Mouse (Mus musculus) olfactory bulb, adult 2 months (tissue): ENCODE results near the gene Myl12a. TPM values are rescaled to one million over a fixed set of nuclear protein-coding genes. Genes with fewer than 3 reads are reported as not detected.

Source experiments
- H3K27ac ChIP-seq: fragments of 200-500 bp; 2 replicates; pipeline ENCODE4 v1.5.1; 2012; ENCODE audit warnings: low read depth, low read length; ENCODE audit not compliant: insufficient read depth
- H3K4me1 ChIP-seq: fragments of 200-500 bp; 2 replicates; pipeline ENCODE4 v1.6.1; 2012; ENCODE audit warnings: low read length; ENCODE audit not compliant: control insufficient read depth, insufficient read depth
- H3K4me3 ChIP-seq: fragments of 200-500 bp; 2 replicates; pipeline ENCODE4 v1.5.1; 2012; ENCODE audit warnings: mild to moderate bottlenecking, low read depth, low read length, moderate library complexity; ENCODE audit not compliant: insufficient read depth
- CTCF ChIP-seq: fragments of 200-500 bp; IDR thresholded peaks from 2 replicates; pipeline ENCODE4 v1.5.1; 2012; ENCODE audit warnings: low read depth, mild to moderate bottlenecking, low read length, moderate library complexity; ENCODE audit not compliant: insufficient read depth
- POLR2A ChIP-seq: fragments of 200-500 bp; IDR thresholded peaks from 2 replicates; pipeline ENCODE4 v1.6.1; 2012; ENCODE audit warnings: mild to moderate bottlenecking, low read depth, low read length, moderate library complexity; ENCODE audit not compliant: insufficient read depth
- whole genome bisulfite sequencing: fragments of 180-500 bp; shearing (Covaris S2); methylation state at CpG from one replicate; pipeline ENCODE4 v1.1.7; 2018; 5-methylcytosine and 5-hydroxymethylcytosine counted together
- polyA plus RNA-seq: library from polyadenylated mRNA; stranded (reverse); fragments of >200 nt; gene quantifications from 2 replicates; pipeline ENCODE4 v1.2.4, GENCODE M21; 2012; ENCODE audit warnings: low replicate concordance; ENCODE audit not compliant: missing spikeins, insufficient read depth, insufficient read length

Myl12a gene
- polyA plus RNA-seq, 1 experiment, result not detected

DNA sequence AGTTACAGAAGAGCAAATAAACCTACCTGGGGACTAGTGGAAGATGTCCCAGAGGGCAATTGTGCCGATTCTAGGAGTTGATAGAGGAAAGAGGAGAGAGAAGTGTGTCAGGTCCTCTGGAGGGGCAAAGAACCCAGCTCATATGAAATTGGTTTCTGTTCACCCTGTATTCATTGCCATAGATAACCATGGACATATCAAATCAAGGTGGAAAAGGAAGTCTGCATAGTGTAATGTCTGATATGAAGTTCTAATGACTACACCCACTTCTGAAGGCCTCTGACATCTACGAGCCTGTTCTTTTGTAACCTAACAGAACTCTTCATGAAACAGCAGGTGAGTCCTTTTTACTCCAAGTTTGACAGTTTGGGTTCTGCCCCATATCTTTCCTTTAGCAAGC, 1.0 kb upstream of the Myl12a start:
- Histone ChIP-seq H3K27ac (no peak overlapping the region), H3K4me1 (peaks cover 5% of the 10 kb centered on the region; the same call in 1 of the 2 replicates), H3K4me3 (no peak overlapping the region)
- TF ChIP-seq POLR2A (no peak), CTCF (no peak)
- 91% methylated on average over 2 of the region's 2 CpGs for WGBS

DNA sequence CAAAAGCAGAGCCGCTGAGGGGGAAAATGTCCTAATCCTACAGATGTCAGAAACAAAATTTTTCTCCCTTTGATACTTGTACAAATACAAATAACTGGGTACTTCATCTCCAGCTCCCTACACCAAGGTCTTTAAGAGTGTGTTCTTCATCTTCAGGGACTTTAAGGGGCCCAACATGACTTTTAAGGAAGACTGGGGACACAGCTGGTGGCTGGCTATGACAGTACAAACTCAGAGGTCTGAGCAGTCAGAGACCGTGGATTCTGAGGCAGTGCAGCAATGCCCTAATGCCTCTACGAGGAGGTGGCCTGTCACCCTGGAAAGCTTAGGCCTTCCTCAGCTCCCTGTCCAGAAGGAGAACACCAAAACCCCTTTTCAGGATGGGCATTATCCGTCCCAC, 434 bp upstream of the Myl12a start:
- 55% methylated on average over 4 of the region's 4 CpGs for WGBS
- Histone ChIP-seq H3K4me1 (peaks cover 5% of the 10 kb centered on the region; the same call in 1 of the 2 replicates), H3K4me3 (no peak overlapping the region), H3K27ac (peak overlapping the region; percentile 82)
- no peak for TF ChIP-seq POLR2A
- TF ChIP-seq CTCF, result no peak

DNA sequence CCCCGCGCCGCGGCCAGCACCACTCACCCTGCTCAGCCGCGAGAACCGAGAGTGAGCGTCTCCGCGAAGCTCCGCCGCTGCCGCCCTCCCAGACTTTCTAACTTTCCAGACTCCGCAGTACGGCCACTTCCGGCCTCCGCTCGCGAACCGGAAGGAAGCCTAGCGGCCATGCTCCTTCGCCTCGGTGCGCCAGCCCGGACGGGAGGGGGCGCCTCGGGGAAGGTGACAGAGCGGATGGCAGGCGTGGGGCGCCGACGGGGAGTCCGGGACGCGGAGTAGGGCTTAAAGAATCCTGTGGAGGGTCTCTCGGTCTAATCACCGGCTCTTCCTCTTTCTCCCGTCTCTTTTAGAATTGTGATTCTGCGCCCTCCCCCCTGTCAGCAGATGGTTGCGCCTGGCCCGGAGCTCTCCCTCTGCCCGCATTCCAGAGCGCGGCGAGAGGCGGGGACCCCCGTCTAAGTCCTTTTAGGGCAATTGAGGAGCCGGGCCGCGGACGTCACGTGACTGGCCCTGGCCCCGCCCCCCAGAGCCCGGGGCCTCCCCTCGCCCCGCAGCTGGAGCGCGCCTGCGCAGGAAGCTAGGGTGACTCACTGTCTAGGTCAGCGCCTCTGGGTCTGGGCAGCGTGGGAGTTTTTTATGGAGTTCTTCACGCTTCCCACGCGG, 466 bp downstream of the Myl12a start, which contains the start of gene Myom1:
Myom1 (plus strand) TSS at position 553 of the 663 bp plus-strand sequence.
- 0 out of 2 replicates have a peak, but pooled peaks have one; percentile 15 for TF ChIP-seq CTCF
- TF ChIP-seq POLR2A, result peak; percentile 62; the same call in 1 of the 2 replicates
- under 1% methylated on average over 65 of the region's 65 CpGs for WGBS
- Histone ChIP-seq H3K27ac (peak within 1 kb of the TSS; percentile 95), H3K4me3 (peak within 1 kb of the TSS; percentile 89), H3K4me1 (peaks cover 5% of the 10 kb centered on the region; the same call in 1 of the 2 replicates)

DNA sequence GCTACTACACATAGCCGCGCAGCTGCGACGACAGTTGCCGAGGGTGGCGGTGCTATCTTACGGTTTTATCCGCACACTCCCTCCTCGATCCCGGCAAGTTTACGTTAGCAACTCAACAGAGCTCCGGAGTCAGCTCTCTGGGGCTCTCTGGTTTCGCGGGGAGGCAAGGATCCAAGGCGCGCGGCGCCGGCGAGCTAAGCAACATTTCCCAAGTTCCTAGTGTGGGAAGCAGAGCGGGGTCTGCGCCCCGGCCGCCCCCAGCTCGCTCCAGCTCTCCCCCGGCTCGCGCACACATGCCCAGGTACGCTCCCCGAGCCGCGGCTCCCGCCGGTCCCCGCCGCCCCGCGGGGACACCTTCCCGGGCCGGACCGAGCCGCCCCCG, 988 bp downstream of the Myl12a start:
- WGBS, result 1% methylated on average over 43 of the region's 43 CpGs
- no peak for TF ChIP-seq POLR2A
- no peak for TF ChIP-seq CTCF
- peak overlapping the region; percentile 95; the same call in 1 of the 2 replicates for H3K27ac ChIP-seq
- peaks cover 5% of the 10 kb centered on the region; the same call in 1 of the 2 replicates for H3K4me1 ChIP-seq
- peak overlapping the region; percentile 89 for H3K4me3 ChIP-seq

DNA sequence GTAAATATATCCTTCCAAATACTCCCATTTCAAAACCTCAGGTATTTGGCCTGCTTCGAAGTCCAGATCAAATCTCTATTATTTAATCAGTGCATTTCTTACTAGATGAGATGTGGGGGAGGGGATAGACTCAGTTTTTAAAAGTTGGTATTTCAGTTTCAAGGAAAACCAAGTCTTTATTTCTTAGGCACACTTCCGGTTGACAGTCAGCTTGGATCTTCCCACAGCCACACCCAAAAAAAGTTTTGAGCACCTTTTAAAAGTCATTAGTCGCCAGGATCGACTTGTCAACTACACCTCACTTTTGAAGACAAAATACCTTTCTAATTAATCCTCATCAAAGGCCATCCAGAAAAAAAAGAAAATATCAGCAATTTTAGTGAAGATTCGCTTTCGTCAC, 1.6 kb downstream of the Myl12a start:
- Histone ChIP-seq H3K27ac (no peak overlapping the region), H3K4me1 (peaks cover 5% of the 10 kb centered on the region; the same call in 1 of the 2 replicates), H3K4me3 (no peak overlapping the region)
- TF ChIP-seq POLR2A (no peak), CTCF (no peak)
- WGBS, result 12% methylated on average over 6 of the region's 6 CpGs

DNA sequence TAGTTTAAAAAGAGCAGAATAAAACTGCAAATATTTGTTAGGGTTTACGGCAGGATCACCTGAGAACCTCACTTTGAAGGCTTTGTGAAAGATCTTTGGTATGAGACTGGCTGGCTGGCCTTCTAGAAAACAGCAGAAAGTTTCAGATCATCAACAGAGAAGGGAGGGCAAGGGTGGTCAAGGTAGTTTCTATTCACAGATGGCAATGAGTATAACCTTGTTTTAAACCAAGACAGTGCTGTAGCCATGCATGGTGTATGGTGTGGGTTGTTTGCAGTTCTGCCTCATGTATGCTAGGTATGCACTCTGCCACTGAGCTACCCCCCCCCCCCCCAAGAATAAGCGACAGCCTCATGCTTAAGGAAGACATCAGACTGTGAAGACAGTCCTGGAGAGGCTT, 2.4 kb downstream of the Myl12a start:
- Histone ChIP-seq H3K27ac (no peak overlapping the region), H3K4me1 (peaks cover 5% of the 10 kb centered on the region; the same call in 1 of the 2 replicates), H3K4me3 (no peak overlapping the region)
- TF ChIP-seq CTCF (no peak), POLR2A (no peak)
- WGBS, result 70% methylated on average over 2 of the region's 2 CpGs

DNA sequence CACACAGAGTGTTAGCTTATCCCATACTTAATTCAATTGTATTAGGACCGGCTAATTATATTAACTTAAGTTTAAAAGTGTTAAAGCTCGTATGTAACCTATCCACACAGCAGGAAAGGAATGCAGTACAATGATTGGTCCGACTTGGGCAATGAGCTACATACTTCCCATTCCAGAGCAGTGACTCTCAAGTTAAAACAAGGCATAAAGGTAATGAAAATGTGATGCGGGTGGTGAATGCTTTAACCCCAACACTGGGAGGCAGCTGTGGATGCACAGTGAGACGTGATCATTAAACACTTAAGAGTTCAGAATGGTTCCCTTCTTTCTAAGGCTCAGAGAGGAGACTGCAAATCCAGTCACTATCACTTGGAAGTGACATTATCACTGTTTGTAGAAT, 3.5 kb downstream of the Myl12a start:
- 71% methylated on average over 5 of the region's 5 CpGs for WGBS
- Histone ChIP-seq H3K4me1 (peaks cover 5% of the 10 kb centered on the region; the same call in 1 of the 2 replicates), H3K27ac (no peak overlapping the region), H3K4me3 (no peak overlapping the region)
- TF ChIP-seq POLR2A, result no peak
- no peak for TF ChIP-seq CTCF

DNA sequence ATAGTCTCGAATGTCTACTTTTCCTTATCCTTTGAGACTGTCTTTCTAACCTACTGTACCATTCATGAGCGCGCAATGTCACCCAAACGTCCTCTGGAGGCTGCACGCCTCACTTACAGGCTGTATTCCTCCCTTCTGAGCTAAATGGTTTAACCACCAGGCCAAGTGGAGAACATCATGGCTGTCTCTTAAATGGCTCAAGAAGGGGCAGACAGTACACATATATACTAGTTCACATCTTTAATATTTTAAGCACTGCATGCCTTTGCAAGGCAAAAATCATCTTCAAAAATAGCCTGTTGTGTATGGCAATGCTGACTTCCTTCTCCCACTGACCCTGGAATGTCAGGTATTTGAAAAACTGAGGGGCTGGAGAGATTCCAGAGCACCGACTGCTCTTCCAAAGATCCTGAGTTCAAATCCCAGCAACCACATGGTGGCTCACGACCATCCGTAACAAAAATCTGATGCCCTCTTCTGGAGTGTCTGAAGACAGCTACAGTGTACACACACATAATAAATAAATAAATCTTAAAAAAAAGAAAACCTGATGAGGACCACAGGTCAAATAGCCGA, 4.2 kb downstream of the Myl12a start:
- Histone ChIP-seq H3K4me1 (peaks cover 5% of the 10 kb centered on the region; the same call in 1 of the 2 replicates), H3K27ac (no peak overlapping the region), H3K4me3 (no peak overlapping the region)
- no peak for TF ChIP-seq POLR2A
- no peak for TF ChIP-seq CTCF
- 78% methylated on average over 9 of the region's 9 CpGs for WGBS

DNA sequence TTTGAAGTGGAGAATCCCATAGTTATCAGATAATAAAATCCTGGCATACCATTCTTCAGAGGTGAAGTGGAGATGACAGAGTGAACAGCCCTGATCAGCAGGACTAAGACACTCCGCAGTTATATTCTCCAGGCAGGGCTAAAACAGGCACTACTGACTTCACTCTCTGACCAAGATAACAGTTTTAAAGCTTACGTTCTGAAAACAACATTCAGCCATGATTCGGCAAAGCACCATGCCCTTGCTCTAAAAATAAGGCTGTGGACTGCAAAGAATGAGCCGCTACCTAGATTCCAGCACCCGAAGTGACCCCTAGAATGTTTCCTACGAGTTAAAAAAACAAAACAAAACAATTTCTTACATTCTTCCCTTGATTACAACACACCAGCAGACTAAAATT, 4.8 kb downstream of the Myl12a start:
- Histone ChIP-seq H3K27ac (no peak overlapping the region), H3K4me1 (0 out of 2 replicates have a peak, but pooled peaks cover 2% of the 10 kb centered on the region), H3K4me3 (no peak overlapping the region)
- 85% methylated on average over 6 of the region's 6 CpGs for WGBS
- TF ChIP-seq POLR2A (no peak), CTCF (no peak)
